Mouse (Mus musculus) layer of hippocampus, postnatal 10 days (tissue): ENCODE results near the gene Zbtb20. TPM values are rescaled to one million over a fixed set of nuclear protein-coding genes. Genes with fewer than 3 reads are reported as not detected.

Source experiments
- DNase-seq, 2 experiments: peaks; one replicate each; pipeline ENCODE4 v3.0.0; 2021; ENCODE audit warnings: low spot score in 2 of 2
- total RNA-seq, 2 experiments: library from RNA; stranded (reverse); gene quantifications; 2 replicates each; pipeline ENCODE4 v1.2.3; 2021

Zbtb20 gene
- total RNA-seq, 2 experiments from 2014 or later, result 310 to 333 TPM

GRCm38 (mm10) chr16:43625956-43626355, 750.3 kb downstream of the Zbtb20 start:
- DNase-seq, result no peak

GRCm38 (mm10) chr16:43628662-43629061, 753.0 kb downstream of the Zbtb20 start:
- DNase-seq, result no peak

GRCm38 (mm10) chr16:43631758-43632157, 756.1 kb downstream of the Zbtb20 start:
- no peak for DNase-seq

GRCm38 (mm10) chr16:43634037-43634436, 758.4 kb downstream of the Zbtb20 start:
- no peak for DNase-seq

GRCm38 (mm10) chr16:43637241-43637640, 761.6 kb downstream of the Zbtb20 start:
- DNase-seq, result no peak

- DNase-seq, result peak; percentile 49 to 58
These were observed 762.8 kb downstream of the Zbtb20 start for GRCm38 (mm10) chr16:43638406-43639049.

- no peak for DNase-seq
These were observed 765.5 kb downstream of the Zbtb20 start for GRCm38 (mm10) chr16:43641230-43641629.

GRCm38 (mm10) chr16:43645879-43646278, 770.2 kb downstream of the Zbtb20 start:
- DNase-seq, result no peak

GRCm38 (mm10) chr16:43646943-43647342, 771.3 kb downstream of the Zbtb20 start:
- no peak for DNase-seq

GRCm38 (mm10) chr16:43647641-43648040, 772.0 kb downstream of the Zbtb20 start:
- no peak for DNase-seq

- no peak for DNase-seq
These were observed 774.8 kb downstream of the Zbtb20 start for GRCm38 (mm10) chr16:43650355-43651080.

- DNase-seq, result no peak
These were observed 777.6 kb downstream of the Zbtb20 start for GRCm38 (mm10) chr16:43653288-43653687.

- no peak for DNase-seq
These were observed 778.6 kb downstream of the Zbtb20 start for GRCm38 (mm10) chr16:43654269-43654668.

GRCm38 (mm10) chr16:43655183-43655787, 779.6 kb downstream of the Zbtb20 start:
- no peak for DNase-seq

GRCm38 (mm10) chr16:43661576-43661975, 785.9 kb downstream of the Zbtb20 start:
- DNase-seq, result no peak

- DNase-seq, result no peak
These were observed 786.7 kb downstream of the Zbtb20 start for GRCm38 (mm10) chr16:43662124-43663004.

- no peak for DNase-seq
These were observed 788.4 kb downstream of the Zbtb20 start, which contains the start of gene Tigit for GRCm38 (mm10) chr16:43663978-43664579. Gene Tigit (minus strand): TSS chr16:43664146.

- DNase-seq, result no peak
These were observed 789.2 kb downstream of the Zbtb20 start for GRCm38 (mm10) chr16:43664861-43665260.

- no peak for DNase-seq
These were observed 792.6 kb downstream of the Zbtb20 start for GRCm38 (mm10) chr16:43668294-43668693.

- no peak for DNase-seq
These were observed 796.3 kb downstream of the Zbtb20 start for GRCm38 (mm10) chr16:43671972-43672371.

- DNase-seq, result no peak
These were observed 797.0 kb downstream of the Zbtb20 start for GRCm38 (mm10) chr16:43672697-43673096.
